Mouse (Mus musculus): ENCODE measurements around the gene Msmb. TPM values are rescaled to one million over a fixed set of nuclear protein-coding genes. Genes with fewer than 3 reads are reported as not detected.
"Not testable (repeated sequence)": the region's sequence is repeated elsewhere in the genome, so short reads cannot be mapped to it uniquely, and the experiment has no call there.

Msmb gene
- polyA plus RNA-seq, 1 experiment from 2014 or later: not detected

DNA sequence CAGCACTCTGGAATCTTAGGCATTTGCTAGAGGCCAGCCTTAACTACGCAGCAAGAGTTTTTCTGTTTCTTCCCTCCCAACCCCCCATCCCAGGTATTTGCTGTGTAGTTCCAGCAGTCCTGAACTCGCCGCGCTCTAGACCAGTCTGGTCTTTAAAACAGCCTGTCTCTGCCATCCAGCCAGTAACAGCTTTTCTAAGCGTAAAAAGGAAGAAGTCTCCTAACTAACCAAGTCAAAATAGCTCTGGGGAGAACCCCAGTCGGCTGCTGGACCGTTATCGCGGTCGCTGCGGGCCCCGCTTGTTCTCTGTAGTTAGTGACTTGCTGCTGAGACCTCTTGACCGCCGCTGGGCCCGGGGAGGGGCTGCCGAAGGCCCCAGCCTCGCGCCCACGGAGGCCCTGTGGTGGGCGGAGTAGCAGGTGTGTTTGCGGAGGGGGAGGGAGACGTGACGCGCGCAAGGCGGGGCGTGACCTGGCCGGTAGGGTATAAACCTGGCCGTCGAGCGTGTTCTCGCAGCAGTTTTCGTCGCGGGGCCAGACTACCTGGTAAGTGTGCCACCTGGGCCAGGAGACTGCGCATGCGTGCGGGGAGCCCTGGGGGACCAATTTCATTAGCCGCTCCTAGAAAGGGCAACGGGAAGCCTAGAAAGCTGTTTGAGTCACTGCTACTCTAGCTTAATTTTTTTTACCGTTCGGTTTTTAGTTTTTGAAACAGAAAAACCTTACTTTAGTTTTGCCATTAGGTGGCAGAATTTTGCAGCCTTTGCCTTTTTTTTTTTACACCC lies 23.6 kb downstream of the Msmb start:
- peak; percentile 39 for ATAC-seq

GRCm38 (mm10) chr14:32166062-32166441 lies 24.2 kb downstream of the Msmb start:
- Histone ChIP-seq H3K9me3 (replicated peaks; ENCODE audit: control insufficient read depth, low read length, poor library complexity, severe bottlenecking) (no peaks in the 10 kb centered on the region), H3K36me3 (ENCODE audit: control insufficient read depth, insufficient read depth, low read length) (no peaks in the 10 kb centered on the region), H3K27me3 (ENCODE audit: control insufficient read depth, insufficient read depth, low read depth, low read length) (no peaks in the 10 kb centered on the region), H3K4me2 (ENCODE audit: low read length) (peak overlapping the region; percentile 98), H3K9ac (ENCODE audit: low read depth, low read length) (no peak overlapping the region; the same call in 1 of the 2 replicates), H3K4me3 (ENCODE audit: low read depth, low read length) (peak overlapping the region; percentile 51), H3K27ac (ENCODE audit: low read length) (no peak overlapping the region), H3K4me1 (ENCODE audit: control insufficient read depth, insufficient read depth, low read length) (peaks cover 21% of the 10 kb centered on the region)
- WGBS: 76% methylated on average over 2 of the region's 2 CpGs
- ATAC-seq: no peak

More for the DNA sequence above, 23.6 kb downstream of the Msmb start:
- Histone ChIP-seq H3K9me3 (replicated peaks; ENCODE audit: control insufficient read depth, low read length, poor library complexity, severe bottlenecking) (no peaks in the 10 kb centered on the region), H3K4me2 (ENCODE audit: low read length) (peak overlapping the region; percentile 98), H3K27ac (ENCODE audit: low read length) (no peak overlapping the region), H3K4me3 (ENCODE audit: low read depth, low read length) (peak overlapping the region; percentile 51), H3K4me1 (ENCODE audit: control insufficient read depth, insufficient read depth, low read length) (peaks cover 27% of the 10 kb centered on the region), H3K9ac (ENCODE audit: low read depth, low read length) (peak overlapping the region; percentile 73), H3K36me3 (ENCODE audit: control insufficient read depth, insufficient read depth, low read length) (no peaks in the 10 kb centered on the region), H3K27me3 (ENCODE audit: control insufficient read depth, insufficient read depth, low read depth, low read length) (no peaks in the 10 kb centered on the region)
- WGBS: under 1% methylated on average over 42 of the region's 42 CpGs

DNA sequence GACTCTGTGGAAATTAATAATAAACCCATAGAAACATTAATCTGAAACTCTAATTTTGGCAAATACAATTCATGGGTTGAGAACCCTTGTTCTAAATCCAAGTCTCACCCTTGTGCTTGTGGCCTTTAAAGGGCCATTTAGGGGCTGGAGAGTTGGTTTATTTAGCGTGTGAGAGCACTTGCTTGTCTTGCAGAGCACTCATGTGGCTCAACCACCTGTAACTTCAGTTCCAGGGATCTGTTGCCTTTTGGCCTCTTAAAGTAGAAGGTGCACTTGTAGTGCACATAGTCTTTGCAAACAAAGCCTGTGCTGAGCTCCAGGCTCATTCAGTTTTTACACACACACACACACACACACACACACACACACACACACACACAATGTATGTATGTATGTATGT lies 25.0 kb downstream of the Msmb start:
- Histone ChIP-seq H3K27me3 (ENCODE audit: control insufficient read depth, insufficient read depth, low read depth, low read length) (no peaks in the 10 kb centered on the region), H3K4me3 (ENCODE audit: low read depth, low read length) (no peak overlapping the region), H3K36me3 (ENCODE audit: control insufficient read depth, insufficient read depth, low read length) (no peaks in the 10 kb centered on the region), H3K27ac (ENCODE audit: low read length) (no peak overlapping the region), H3K4me1 (ENCODE audit: control insufficient read depth, insufficient read depth, low read length) (peaks cover 14% of the 10 kb centered on the region), H3K9me3 (replicated peaks; ENCODE audit: control insufficient read depth, low read length, poor library complexity, severe bottlenecking) (no peaks in the 10 kb centered on the region), H3K9ac (ENCODE audit: low read depth, low read length) (no peak overlapping the region), H3K4me2 (ENCODE audit: low read length) (no peak overlapping the region)
- no peak for ATAC-seq
- 88% methylated on average over 1 of the region's 1 CpGs for WGBS

- Histone ChIP-seq H3K27me3 (ENCODE audit: control insufficient read depth, insufficient read depth, low read depth, low read length) (no peaks in the 10 kb centered on the region), H3K9me3 (replicated peaks; ENCODE audit: control insufficient read depth, low read length, poor library complexity, severe bottlenecking) (no peaks in the 10 kb centered on the region), H3K4me1 (ENCODE audit: control insufficient read depth, insufficient read depth, low read length) (peaks cover 10% of the 10 kb centered on the region), H3K4me2 (ENCODE audit: low read length) (no peak overlapping the region), H3K4me3 (ENCODE audit: low read depth, low read length) (no peak overlapping the region), H3K9ac (ENCODE audit: low read depth, low read length) (no peak overlapping the region), H3K36me3 (ENCODE audit: control insufficient read depth, insufficient read depth, low read length) (no peaks in the 10 kb centered on the region), H3K27ac (ENCODE audit: low read length) (no peak overlapping the region)
- WGBS: 91% methylated on average over 5 of the region's 5 CpGs
- no peak for ATAC-seq
Observed at GRCm38 (mm10) chr14:32167326-32167725, 25.5 kb downstream of the Msmb start.

GRCm38 (mm10) chr14:32168653-32169231 lies 26.9 kb downstream of the Msmb start:
- H3K9me3 ChIP-seq (replicated peaks; ENCODE audit: control insufficient read depth, low read length, poor library complexity, severe bottlenecking): no peaks in the 10 kb centered on the region
- WGBS: 74% methylated on average over 3 of the region's 3 CpGs
- ATAC-seq: no peak
- H3K36me3 ChIP-seq (ENCODE audit: control insufficient read depth, insufficient read depth, low read length): peaks cover 2% of the 10 kb centered on the region
- no peak overlapping the region for H3K27ac ChIP-seq (ENCODE audit: low read length)
- no peak overlapping the region for H3K4me3 ChIP-seq (ENCODE audit: low read depth, low read length)
- H3K4me2 ChIP-seq (ENCODE audit: low read length): no peak overlapping the region
- H3K27me3 ChIP-seq (ENCODE audit: control insufficient read depth, insufficient read depth, low read depth, low read length): no peaks in the 10 kb centered on the region
- H3K4me1 ChIP-seq (ENCODE audit: control insufficient read depth, insufficient read depth, low read length): peaks cover 10% of the 10 kb centered on the region
- H3K9ac ChIP-seq (ENCODE audit: low read depth, low read length): no peak overlapping the region

- H3K4me3 ChIP-seq (ENCODE audit: low read depth, low read length): no peak overlapping the region
- WGBS: 94% methylated on average over 4 of the region's 4 CpGs
- no peak for ATAC-seq
- no peak overlapping the region for H3K4me2 ChIP-seq (ENCODE audit: low read length)
- H3K9me3 ChIP-seq (replicated peaks; ENCODE audit: control insufficient read depth, low read length, poor library complexity, severe bottlenecking): no peaks in the 10 kb centered on the region
- peaks cover 7% of the 10 kb centered on the region for H3K36me3 ChIP-seq (ENCODE audit: control insufficient read depth, insufficient read depth, low read length)
- peaks cover 9% of the 10 kb centered on the region for H3K4me1 ChIP-seq (ENCODE audit: control insufficient read depth, insufficient read depth, low read length)
- no peak overlapping the region for H3K9ac ChIP-seq (ENCODE audit: low read depth, low read length)
- H3K27me3 ChIP-seq (ENCODE audit: control insufficient read depth, insufficient read depth, low read depth, low read length): no peaks in the 10 kb centered on the region
- no peak overlapping the region for H3K27ac ChIP-seq (ENCODE audit: low read length)
Observed at GRCm38 (mm10) chr14:32170137-32170536, 28.3 kb downstream of the Msmb start.

DNA sequence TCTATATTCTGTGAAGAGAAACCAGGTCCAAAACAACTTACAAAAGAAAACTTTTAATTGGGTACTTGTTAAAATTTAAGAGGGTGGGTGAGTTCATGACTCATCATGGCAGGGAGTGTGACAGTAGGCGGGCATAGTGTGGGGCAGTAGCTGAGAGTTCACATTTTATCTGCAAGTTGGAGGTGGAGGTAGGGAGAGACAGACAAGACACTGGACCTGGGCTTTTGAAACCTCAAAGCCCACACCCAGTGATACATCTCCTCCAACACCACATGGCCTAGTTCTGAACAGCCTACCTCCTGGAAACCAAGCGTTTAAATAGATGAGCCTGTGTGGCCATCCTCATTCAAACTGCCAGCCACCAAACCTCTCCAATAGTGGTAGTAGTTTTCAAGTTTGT lies 33.5 kb downstream of the Msmb start:
- Histone ChIP-seq H3K36me3 (ENCODE audit: control insufficient read depth, insufficient read depth, low read length) (peaks cover 17% of the 10 kb centered on the region), H3K4me1 (ENCODE audit: control insufficient read depth, insufficient read depth, low read length) (no peaks in the 10 kb centered on the region)

GRCm38 (mm10) chr14:32176590-32176989 lies 34.8 kb downstream of the Msmb start:
- not testable (repeated sequence) for H3K27ac ChIP-seq (ENCODE audit: low read length); ATAC-seq; H3K9ac ChIP-seq (ENCODE audit: low read depth, low read length); H3K4me3 ChIP-seq (ENCODE audit: low read depth, low read length); H3K4me1 ChIP-seq (ENCODE audit: control insufficient read depth, insufficient read depth, low read length); H3K4me2 ChIP-seq (ENCODE audit: low read length); H3K9me3 ChIP-seq (replicated peaks; ENCODE audit: control insufficient read depth, low read length, poor library complexity, severe bottlenecking); H3K27me3 ChIP-seq (ENCODE audit: control insufficient read depth, insufficient read depth, low read depth, low read length)
- WGBS: 87% methylated on average over 4 of the region's 5 CpGs
- peaks cover 23% of the 10 kb centered on the region for H3K36me3 ChIP-seq (ENCODE audit: control insufficient read depth, insufficient read depth, low read length)

More for the DNA sequence above, 33.5 kb downstream of the Msmb start:
- Histone ChIP-seq H3K27ac (ENCODE audit: low read length) (no peak overlapping the region), H3K9me3 (replicated peaks; ENCODE audit: control insufficient read depth, low read length, poor library complexity, severe bottlenecking) (no peaks in the 10 kb centered on the region), H3K4me3 (ENCODE audit: low read depth, low read length) (no peak overlapping the region), H3K27me3 (ENCODE audit: control insufficient read depth, insufficient read depth, low read depth, low read length) (no peaks in the 10 kb centered on the region), H3K9ac (ENCODE audit: low read depth, low read length) (no peak overlapping the region), H3K4me2 (ENCODE audit: low read length) (no peak overlapping the region)
- WGBS: 88% methylated on average over 2 of the region's 2 CpGs
- no peak for ATAC-seq

DNA sequence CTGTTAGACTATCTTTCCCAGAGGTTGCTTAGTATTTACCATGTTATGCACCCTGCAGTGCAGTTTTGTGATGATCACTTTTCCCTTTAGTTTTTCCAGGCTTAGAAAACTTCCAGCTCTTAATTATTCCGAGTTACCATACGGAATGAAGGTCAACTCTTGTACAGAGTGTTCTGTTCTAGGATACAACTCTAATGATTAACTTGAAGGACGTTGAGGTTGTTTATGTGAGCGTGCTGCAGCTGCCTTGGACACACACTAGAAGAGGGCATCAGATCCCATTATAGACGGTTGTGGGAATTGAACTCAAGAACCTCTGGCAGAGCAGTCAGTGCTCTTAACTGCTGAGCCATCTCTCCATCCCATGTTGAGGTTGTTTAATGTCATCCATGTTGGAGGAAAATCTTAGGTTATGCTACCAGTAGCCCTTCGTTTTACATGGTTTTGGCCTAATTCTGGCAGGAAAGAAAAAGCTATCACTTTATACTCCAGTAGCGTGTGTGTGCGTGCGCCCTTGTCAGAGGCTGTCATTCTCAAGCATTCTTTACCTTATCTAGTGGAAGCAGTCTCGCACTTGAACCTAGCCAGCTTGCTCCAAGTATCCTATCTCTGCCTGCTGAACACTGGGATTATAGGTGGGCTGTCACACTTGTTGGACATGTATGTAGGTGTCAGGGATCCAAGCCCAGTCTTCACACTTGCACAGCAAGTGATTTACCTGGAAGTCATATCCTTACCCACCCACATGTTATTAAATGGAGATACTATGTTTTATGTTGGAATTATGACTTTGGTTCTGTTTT lies 37.8 kb downstream of the Msmb start:
- H3K36me3 ChIP-seq (ENCODE audit: control insufficient read depth, insufficient read depth, low read length): peaks cover 25% of the 10 kb centered on the region
- H3K27ac ChIP-seq (ENCODE audit: low read length): no peak overlapping the region
- no peak for ATAC-seq
- WGBS: 94% methylated on average over 10 of the region's 10 CpGs
- H3K4me2 ChIP-seq (ENCODE audit: low read length): no peak overlapping the region
- H3K27me3 ChIP-seq (ENCODE audit: control insufficient read depth, insufficient read depth, low read depth, low read length): no peaks in the 10 kb centered on the region
- no peak overlapping the region for H3K9ac ChIP-seq (ENCODE audit: low read depth, low read length)
- no peaks in the 10 kb centered on the region for H3K4me1 ChIP-seq (ENCODE audit: control insufficient read depth, insufficient read depth, low read length)
- no peak overlapping the region for H3K4me3 ChIP-seq (ENCODE audit: low read depth, low read length)
- no peaks in the 10 kb centered on the region for H3K9me3 ChIP-seq (replicated peaks; ENCODE audit: control insufficient read depth, low read length, poor library complexity, severe bottlenecking)
